Mouse (Mus musculus): ENCODE data around the gene St6galnac3. TPM values are rescaled to one million over a fixed set of nuclear protein-coding genes. Genes with fewer than 3 reads are reported as not detected.
"Not testable (repeated sequence)": the region's sequence is repeated elsewhere in the genome, so short reads cannot be mapped to it uniquely, and the experiment has no call there.

Gene St6galnac3
- polyA plus RNA-seq, 1 experiment, result 8.4 TPM

- DNase-seq, result no peak
- WGBS, result 57% methylated on average over 12 of the region's 12 CpGs
These were observed 328.5 kb downstream of the St6galnac3 start for GRCm38 (mm10) chr3:153396375-153397068.

GRCm38 (mm10) chr3:153395351-153395750 is 329.6 kb downstream of the St6galnac3 start:
- H3K4me3 ChIP-seq (replicated peaks; ENCODE audit: extremely low read depth, low read depth, low read length), result no peak overlapping the region
- 87% methylated on average over 5 of the region's 5 CpGs for WGBS
- no peaks in the 10 kb centered on the region for H3K4me1 ChIP-seq (ENCODE audit: control insufficient read depth, insufficient read depth, low read length)
- no peak for DNase-seq
- TF ChIP-seq CTCF (IDR thresholded peaks at IDR 0.05; ENCODE audit: insufficient read depth, low read length), result no peak
- TF ChIP-seq POLR2A (IDR thresholded peaks at IDR 0.05; ENCODE audit: borderline replicate concordance, extremely low read depth, low read depth, low read length), result no peak

More at GRCm38 (mm10) chr3:153396375-153397068, 328.5 kb downstream of the St6galnac3 start:
- TF ChIP-seq CTCF (IDR thresholded peaks at IDR 0.05; ENCODE audit: insufficient read depth, low read length), result no peak
- no peak for TF ChIP-seq POLR2A (IDR thresholded peaks at IDR 0.05; ENCODE audit: borderline replicate concordance, extremely low read depth, low read depth, low read length)
- H3K4me1 ChIP-seq (ENCODE audit: control insufficient read depth, insufficient read depth, low read length), result no peaks in the 10 kb centered on the region
- no peak overlapping the region for H3K4me3 ChIP-seq (replicated peaks; ENCODE audit: extremely low read depth, low read depth, low read length)

GRCm38 (mm10) chr3:153394751-153395150 is 330.2 kb downstream of the St6galnac3 start:
- WGBS, result 75% methylated on average over 4 of the region's 4 CpGs
- TF ChIP-seq POLR2A (IDR thresholded peaks at IDR 0.05; ENCODE audit: borderline replicate concordance, extremely low read depth, low read depth, low read length) (no peak), CTCF (IDR thresholded peaks at IDR 0.05; ENCODE audit: insufficient read depth, low read length) (no peak)
- H3K4me3 ChIP-seq (replicated peaks; ENCODE audit: extremely low read depth, low read depth, low read length), result no peak overlapping the region
- no peaks in the 10 kb centered on the region for H3K4me1 ChIP-seq (ENCODE audit: control insufficient read depth, insufficient read depth, low read length)
- DNase-seq, result no peak

- WGBS, result 62% methylated on average over 9 of the region's 9 CpGs
- Histone ChIP-seq H3K4me1 (ENCODE audit: control insufficient read depth, insufficient read depth, low read length) (no peaks in the 10 kb centered on the region), H3K4me3 (replicated peaks; ENCODE audit: extremely low read depth, low read depth, low read length) (no peak overlapping the region)
- no peak for DNase-seq
- TF ChIP-seq CTCF (IDR thresholded peaks at IDR 0.05; ENCODE audit: insufficient read depth, low read length), result no peak
- no peak for TF ChIP-seq POLR2A (IDR thresholded peaks at IDR 0.05; ENCODE audit: borderline replicate concordance, extremely low read depth, low read depth, low read length)
These were observed 330.8 kb downstream of the St6galnac3 start for GRCm38 (mm10) chr3:153394224-153394623.

- not testable (repeated sequence) for H3K4me1 ChIP-seq (ENCODE audit: control insufficient read depth, insufficient read depth, low read length); DNase-seq; H3K4me3 ChIP-seq (replicated peaks; ENCODE audit: extremely low read depth, low read depth, low read length)
- WGBS, result 87% methylated on average over 1 of the region's 1 CpGs
These were observed 333.5 kb downstream of the St6galnac3 start for GRCm38 (mm10) chr3:153391451-153391850.

GRCm38 (mm10) chr3:153384651-153385050 is 340.3 kb downstream of the St6galnac3 start:
- 90% methylated on average over 5 of the region's 5 CpGs for WGBS
- not testable (repeated sequence) for H3K4me1 ChIP-seq (ENCODE audit: control insufficient read depth, insufficient read depth, low read length); H3K4me3 ChIP-seq (replicated peaks; ENCODE audit: extremely low read depth, low read depth, low read length); DNase-seq

GRCm38 (mm10) chr3:153383656-153384055 is 341.3 kb downstream of the St6galnac3 start:
- no peaks in the 10 kb centered on the region for H3K4me1 ChIP-seq (ENCODE audit: control insufficient read depth, insufficient read depth, low read length)
- no peak for TF ChIP-seq CTCF (IDR thresholded peaks at IDR 0.05; ENCODE audit: insufficient read depth, low read length)
- TF ChIP-seq POLR2A (IDR thresholded peaks at IDR 0.05; ENCODE audit: borderline replicate concordance, extremely low read depth, low read depth, low read length), result no peak
- H3K4me3 ChIP-seq (replicated peaks; ENCODE audit: extremely low read depth, low read depth, low read length), result no peak overlapping the region
- DNase-seq, result no peak
- WGBS, result 95% methylated on average over 2 of the region's 2 CpGs

- no peaks in the 10 kb centered on the region for H3K4me1 ChIP-seq (ENCODE audit: control insufficient read depth, insufficient read depth, low read length)
- TF ChIP-seq CTCF (IDR thresholded peaks at IDR 0.05; ENCODE audit: insufficient read depth, low read length) (no peak), POLR2A (IDR thresholded peaks at IDR 0.05; ENCODE audit: borderline replicate concordance, extremely low read depth, low read depth, low read length) (no peak)
These were observed 359.8 kb downstream of the St6galnac3 start for GRCm38 (mm10) chr3:153365057-153365755.

GRCm38 (mm10) chr3:153364366-153364765 is 360.6 kb downstream of the St6galnac3 start:
- WGBS, result 96% methylated on average over 3 of the region's 3 CpGs
- DNase-seq, result no peak
- Histone ChIP-seq H3K4me1 (ENCODE audit: control insufficient read depth, insufficient read depth, low read length) (no peaks in the 10 kb centered on the region), H3K4me3 (replicated peaks; ENCODE audit: extremely low read depth, low read depth, low read length) (no peak overlapping the region)
- TF ChIP-seq POLR2A (IDR thresholded peaks at IDR 0.05; ENCODE audit: borderline replicate concordance, extremely low read depth, low read depth, low read length), result no peak
- TF ChIP-seq CTCF (IDR thresholded peaks at IDR 0.05; ENCODE audit: insufficient read depth, low read length), result no peak

More at GRCm38 (mm10) chr3:153365057-153365755, 359.8 kb downstream of the St6galnac3 start:
- no peak for DNase-seq
- 87% methylated on average over 10 of the region's 10 CpGs for WGBS
- H3K4me3 ChIP-seq (replicated peaks; ENCODE audit: extremely low read depth, low read depth, low read length), result no peak overlapping the region

- no peak for DNase-seq
- TF ChIP-seq CTCF (IDR thresholded peaks at IDR 0.05; ENCODE audit: insufficient read depth, low read length) (no peak), POLR2A (IDR thresholded peaks at IDR 0.05; ENCODE audit: borderline replicate concordance, extremely low read depth, low read depth, low read length) (no peak)
- 84% methylated on average over 3 of the region's 3 CpGs for WGBS
These were observed 365.0 kb downstream of the St6galnac3 start for GRCm38 (mm10) chr3:153359966-153360365.

More at GRCm38 (mm10) chr3:153359966-153360365, 365.0 kb downstream of the St6galnac3 start:
- no peaks in the 10 kb centered on the region for H3K4me1 ChIP-seq (ENCODE audit: control insufficient read depth, insufficient read depth, low read length)
- H3K4me3 ChIP-seq (replicated peaks; ENCODE audit: extremely low read depth, low read depth, low read length), result no peak overlapping the region

All from lung, adult 2 months (tissue).